Comparison of ENCODE assay signal across 8 mouse cellular contexts in genomic region chr17:34593752-34594525, GRCm38 (mm10). TPM values are rescaled to one million over a fixed set of nuclear protein-coding genes. Genes with fewer than 3 reads are reported as not detected.
DNase-seq lines count a peak whose midpoint lies in the region; ATAC-seq and TF ChIP-seq lines count a peak whose summit lies in the region.

No protein-coding gene starts in this region.

- peak overlapping the region; percentile 92 for H3K4me2 ChIP-seq in heart, embryonic 11.5 days
- peak overlapping the region; percentile 89 for H3K4me2 ChIP-seq in hindbrain, embryonic 15.5 days

- peak overlapping the region; percentile 83 for H3K4me3 ChIP-seq in heart, embryonic 11.5 days (ENCODE audit: low read depth, low read length)
- peak overlapping the region; percentile 58 for H3K4me3 ChIP-seq in cortical plate, adult 2 months (ENCODE audit: insufficient read depth, low read length)
- H3K4me3 ChIP-seq in hindbrain, embryonic 15.5 days: peak overlapping the region; percentile 85

- H3K4me1 ChIP-seq in heart, embryonic 11.5 days (ENCODE audit: control insufficient read depth, insufficient read depth, low read length): peaks cover 64% of the 10 kb centered on the region
- no peaks in the 10 kb centered on the region; the same call in 1 of the 2 replicates for H3K4me1 ChIP-seq in cortical plate, adult 2 months (ENCODE audit: control insufficient read depth, insufficient read depth, low read length)
- H3K4me1 ChIP-seq in hindbrain, embryonic 15.5 days (replicated peaks): peaks cover 57% of the 10 kb centered on the region

- H3K27ac ChIP-seq in heart, embryonic 11.5 days (ENCODE audit: low read depth, low read length): peak overlapping the region; percentile 97; the same call in 1 of the 2 replicates
- no peak overlapping the region for H3K27ac ChIP-seq in cortical plate, adult 2 months (ENCODE audit: insufficient read depth, low read length)
- H3K27ac ChIP-seq in hindbrain, embryonic 15.5 days (replicated peaks): peak overlapping the region; percentile 98

- WGBS in heart, embryonic 11.5 days (ENCODE audit: insufficient replicate concordance): 65% methylated on average over 34 of the region's 34 CpGs
- WGBS in hindbrain, embryonic 15.5 days: 47% methylated on average over 34 of the region's 34 CpGs

- H3K9me3 ChIP-seq in heart, embryonic 11.5 days (replicated peaks; ENCODE audit: control insufficient read depth, low read length): no peaks in the 10 kb centered on the region
- no peaks in the 10 kb centered on the region for H3K9me3 ChIP-seq in hindbrain, embryonic 15.5 days

- ATAC-seq in heart, embryonic 11.5 days (replicated peaks; ENCODE audit: insufficient number of reproducible peaks, low FRiP score, low TSS enrichment): no peak
- ATAC-seq in hindbrain, embryonic 15.5 days (ENCODE audit: low FRiP score, low read depth): no peak

- peaks cover 9% of the 10 kb centered on the region; the same call in 1 of the 2 replicates for H3K36me3 ChIP-seq in heart, embryonic 11.5 days (ENCODE audit: control insufficient read depth, insufficient read depth, low read length)
- H3K36me3 ChIP-seq in hindbrain, embryonic 15.5 days: peaks cover 17% of the 10 kb centered on the region

- no peak for TF ChIP-seq CTCF in cortical plate, adult 2 months (IDR thresholded peaks at IDR 0.05; ENCODE audit: extremely low read depth, insufficient read depth, low read length)

- no peak for TF ChIP-seq POLR2A in cortical plate, adult 2 months (IDR thresholded peaks at IDR 0.05; ENCODE audit: extremely low read depth, insufficient read depth, low read length)

- H3K9ac ChIP-seq in heart, embryonic 11.5 days (ENCODE audit: low read depth, low read length): peak overlapping the region; percentile 98
- peak overlapping the region; percentile 95 for H3K9ac ChIP-seq in hindbrain, embryonic 15.5 days

- H3K27me3 ChIP-seq in heart, embryonic 11.5 days (ENCODE audit: control insufficient read depth, insufficient read depth, low read length): no peaks in the 10 kb centered on the region
- no peaks in the 10 kb centered on the region for H3K27me3 ChIP-seq in hindbrain, embryonic 15.5 days

- no peak for DNase-seq in heart, adult 9 months (ENCODE audit: low spot score in 2 of 2)
- peak; percentile 70 for DNase-seq in lung, postnatal 10 days
- DNase-seq in testis, postnatal 10 days (ENCODE audit: low spot score): no peak
- DNase-seq in Muller cell, postnatal 12 days (ENCODE audit: inconsistent ontology term): no peak
- no peak for DNase-seq in layer of hippocampus, postnatal 10 days (ENCODE audit: low spot score in 2 of 2)

RNA-seq across cellular contexts. Expression of gene Pbx2, which starts 2.9 kb away (rescaled TPM):
- polyA plus RNA-seq in heart, embryonic 11.5 days (2014; fragmentation: Nextera tagmentation; extraction: Ambion mirVana): 11.8 and 12.5 TPM in 2 replicates
- 66.2 and 72.6 TPM in 2 replicates for polyA plus RNA-seq in cortical plate, adult 2 months (2012; rRNA removed)
- 8.9 TPM in 2 replicates for polyA plus RNA-seq in hindbrain, embryonic 15.5 days (2015; fragmentation: Nextera tagmentation; extraction: Ambion mirVana)
- total RNA-seq in layer of hippocampus, postnatal 10 days (2021): 10 to 100 TPM; 36.0 to 40.1 TPM

RNA-seq across cellular contexts. Expression of gene Ager, which starts 3.7 kb away (rescaled TPM):
- 3.2 and 4.5 TPM in 2 replicates for polyA plus RNA-seq in heart, embryonic 11.5 days (2014; fragmentation: Nextera tagmentation; extraction: Ambion mirVana)
- polyA plus RNA-seq in cortical plate, adult 2 months (2012; rRNA removed): 1.5 and 1.6 TPM in 2 replicates
- polyA plus RNA-seq in hindbrain, embryonic 15.5 days (2015; fragmentation: Nextera tagmentation; extraction: Ambion mirVana): 1.8 TPM in 2 replicates
- total RNA-seq in layer of hippocampus, postnatal 10 days (2021): 1 to 10 TPM; 1.2 to 2.4 TPM

RNA-seq across cellular contexts. Expression of gene Gpsm3, which starts 4.3 kb away (rescaled TPM):
- 5.7 and 10.3 TPM in 2 replicates for polyA plus RNA-seq in heart, embryonic 11.5 days (2014; fragmentation: Nextera tagmentation; extraction: Ambion mirVana)
- polyA plus RNA-seq in cortical plate, adult 2 months (2012; rRNA removed): 2.9 and 3.5 TPM in 2 replicates
- 4.1 TPM in 2 replicates for polyA plus RNA-seq in hindbrain, embryonic 15.5 days (2015; fragmentation: Nextera tagmentation; extraction: Ambion mirVana)
- total RNA-seq in layer of hippocampus, postnatal 10 days (2021): 1 to 10 TPM; 2.3 to 4.3 TPM

RNA-seq across cellular contexts. Expression of gene Rnf5, which starts 9.6 kb away (rescaled TPM):
- 94.7 and 115 TPM in 2 replicates for polyA plus RNA-seq in heart, embryonic 11.5 days (2014; fragmentation: Nextera tagmentation; extraction: Ambion mirVana)
- 125 and 130 TPM in 2 replicates for polyA plus RNA-seq in cortical plate, adult 2 months (2012; rRNA removed)
- 270 and 283 TPM in 2 replicates for polyA plus RNA-seq in hindbrain, embryonic 15.5 days (2015; fragmentation: Nextera tagmentation; extraction: Ambion mirVana)
- total RNA-seq in layer of hippocampus, postnatal 10 days (2021): 100 to 1,000 TPM in 1 of 2 experiments, 10 to 100 TPM in 1; 96.4 to 102 TPM

RNA-seq across cellular contexts. Expression of gene Agpat1, which starts 10.1 kb away (rescaled TPM):
- 51.6 and 63.1 TPM in 2 replicates for polyA plus RNA-seq in heart, embryonic 11.5 days (2014; fragmentation: Nextera tagmentation; extraction: Ambion mirVana)
- polyA plus RNA-seq in cortical plate, adult 2 months (2012; rRNA removed): 225 and 236 TPM in 2 replicates
- 123 and 142 TPM in 2 replicates for polyA plus RNA-seq in hindbrain, embryonic 15.5 days (2015; fragmentation: Nextera tagmentation; extraction: Ambion mirVana)
- total RNA-seq in layer of hippocampus, postnatal 10 days (2021): 100 to 1,000 TPM; 164 to 172 TPM
